Mouse (Mus musculus) adrenal gland, postnatal 14 days (tissue): ENCODE data around the gene Wdr54. TPM values are rescaled to one million over a fixed set of nuclear protein-coding genes. Genes with fewer than 3 reads are reported as not detected.

Experiments
- DNase-seq: peaks from one replicate; pipeline ENCODE4 v3.0.0; 2021; ENCODE audit warnings: mixed read lengths
- total RNA-seq: library from RNA; stranded (reverse); gene quantifications from 2 replicates; pipeline ENCODE4 v1.2.3, GENCODE M21; 2021

Wdr54 gene
- total RNA-seq, 1 experiment from 2014 or later = 1.5 TPM

- no peak for DNase-seq
Observed at GRCm38 (mm10) chr6:83161442-83161841, 5.2 kb upstream of the Wdr54 start.

GRCm38 (mm10) chr6:83159456-83159855 is 3.3 kb upstream of the Wdr54 start:
- peak; percentile 70 for DNase-seq

- no peak for DNase-seq
Observed at GRCm38 (mm10) chr6:83155552-83156238, 502 bp downstream of the Wdr54 start.

GRCm38 (mm10) chr6:83153485-83153884 is 2.7 kb downstream of the Wdr54 start:
- DNase-seq = no peak

GRCm38 (mm10) chr6:83153038-83153437 is 3.2 kb downstream of the Wdr54 start:
- no peak for DNase-seq

GRCm38 (mm10) chr6:83151721-83152120 is 4.5 kb downstream of the Wdr54 start:
- DNase-seq = no peak

GRCm38 (mm10) chr6:83147280-83147679 is 8.9 kb downstream of the Wdr54 start:
- DNase-seq = peak; percentile 72

GRCm38 (mm10) chr6:83145805-83146204 is 10.4 kb downstream of the Wdr54 start:
- no peak for DNase-seq

GRCm38 (mm10) chr6:83145209-83145608 is 11.0 kb downstream of the Wdr54 start:
- peak; percentile 25 for DNase-seq

GRCm38 (mm10) chr6:83142886-83143285 is 13.3 kb downstream of the Wdr54 start:
- no peak for DNase-seq

- DNase-seq = peak; percentile 68
Observed at GRCm38 (mm10) chr6:83142211-83142731, 13.9 kb downstream of the Wdr54 start.

- DNase-seq = peak; percentile 46
Observed at GRCm38 (mm10) chr6:83141636-83142035, 14.6 kb downstream of the Wdr54 start.

GRCm38 (mm10) chr6:83140044-83140443 is 16.2 kb downstream of the Wdr54 start:
- no peak for DNase-seq

GRCm38 (mm10) chr6:83138056-83138455 is 18.1 kb downstream of the Wdr54 start:
- DNase-seq = peak; percentile 56

GRCm38 (mm10) chr6:83137576-83137950 is 18.6 kb downstream of the Wdr54 start:
- peak; percentile 96 for DNase-seq

- peak; percentile 87 for DNase-seq
Observed at GRCm38 (mm10) chr6:83136881-83137575, 19.2 kb downstream of the Wdr54 start.

- no peak for DNase-seq
Observed at GRCm38 (mm10) chr6:83136291-83136880, 19.8 kb downstream of the Wdr54 start.

GRCm38 (mm10) chr6:83135571-83136161 is 20.5 kb downstream of the Wdr54 start:
- DNase-seq = peak; percentile 61

GRCm38 (mm10) chr6:83134951-83135513 is 21.2 kb downstream of the Wdr54 start, which contains the start of gene Rtkn:
Rtkn (plus strand) TSS chr6:83135463.
- DNase-seq = no peak

- no peak for DNase-seq
Observed at GRCm38 (mm10) chr6:83134226-83134625, 22.0 kb downstream of the Wdr54 start.

GRCm38 (mm10) chr6:83132176-83132919 is 23.8 kb downstream of the Wdr54 start:
- no peak for DNase-seq
